Mouse (Mus musculus) intestine, embryonic 16.5 days (tissue): ENCODE measurements at regions not wholly inside any gene's neighbourhood (a gene's known extent, or its start where the extent isn't known, plus 50 kb on each side); places are given as distances from the start of the nearest gene placed in this dataset.

ENCODE experiments used
- ATAC-seq: fragments of 200-750 bp; cut with Nextera tagmentation; 2 replicates; pipeline ENCODE4 v1.8.0; 2017; ENCODE audit warnings: moderate TSS enrichment, moderate library complexity
- H3K27ac ChIP-seq: fragments of 300-500 bp; sonication (generic); 2 replicates; pipeline ENCODE4 v1.5.1; 2014; ENCODE audit warnings: mild to moderate bottlenecking, low read length
- H3K27me3 ChIP-seq: fragments of 300-500 bp; sonication (generic); replicated peaks from 2 replicates; pipeline ENCODE4 v1.6.1; 2014; ENCODE audit warnings: low read length, control low read depth, mixed read lengths; ENCODE audit not compliant: control insufficient read depth, insufficient read depth
- H3K36me3 ChIP-seq: fragments of 300-500 bp; sonication (generic); 2 replicates; pipeline ENCODE4 v1.6.1; 2014; ENCODE audit warnings: low read length, control low read depth; ENCODE audit not compliant: control insufficient read depth, insufficient read depth
- H3K4me1 ChIP-seq: fragments of 300-500 bp; sonication (generic); 2 replicates; pipeline ENCODE4 v1.6.1; 2014; ENCODE audit warnings: low read length, control low read depth, mixed read lengths; ENCODE audit not compliant: control insufficient read depth, insufficient read depth
- H3K4me2 ChIP-seq: fragments of 300-500 bp; sonication (generic); 2 replicates; pipeline ENCODE4 v1.6.1; 2014; ENCODE audit warnings: low read depth, low read length, control low read depth
- H3K4me3 ChIP-seq: fragments of 300-500 bp; sonication (generic); 2 replicates; pipeline ENCODE4 v1.5.1; 2014; ENCODE audit warnings: mild to moderate bottlenecking, low read length
- H3K9ac ChIP-seq: fragments of 300-500 bp; sonication (generic); 2 replicates; pipeline ENCODE4 v1.6.1; 2014; ENCODE audit warnings: low read depth, low read length
- H3K9me3 ChIP-seq: fragments of 300-500 bp; sonication (generic); 2 replicates; pipeline ENCODE4 v1.6.1; 2016; ENCODE audit warnings: low read length, control low read depth; ENCODE audit not compliant: control insufficient read depth
- WGBS: fragments of 180-500 bp; shearing (Covaris S2); extraction: QIAGEN DNeasy Blood & Tissue Kit; methylation state at CpG from one replicate; pipeline ENCODE4 v1.1.7; 2014; 5-methylcytosine and 5-hydroxymethylcytosine counted together

GRCm38 (mm10) chr13:71334925-71335324 lies 493.3 kb upstream of the Adamts16 start:
- Histone ChIP-seq H3K36me3 (no peaks in the 10 kb centered on the region), H3K9me3 (no peaks in the 10 kb centered on the region), H3K4me2 (no peak overlapping the region), H3K27me3 (no peaks in the 10 kb centered on the region), H3K4me3 (no peak overlapping the region), H3K27ac (no peak overlapping the region), H3K4me1 (no peaks in the 10 kb centered on the region), H3K9ac (no peak overlapping the region)
- ATAC-seq, result no peak
- WGBS, result 83% methylated on average over 4 of the region's 4 CpGs

- no peak for ATAC-seq
- Histone ChIP-seq H3K36me3 (no peaks in the 10 kb centered on the region), H3K9me3 (no peaks in the 10 kb centered on the region), H3K4me2 (no peak overlapping the region), H3K27ac (no peak overlapping the region), H3K4me1 (no peaks in the 10 kb centered on the region), H3K9ac (no peak overlapping the region), H3K27me3 (no peaks in the 10 kb centered on the region), H3K4me3 (no peak overlapping the region)
- 77% methylated on average over 4 of the region's 4 CpGs for WGBS
These were observed 491.5 kb upstream of the Adamts16 start for GRCm38 (mm10) chr13:71333146-71333545.

DNA sequence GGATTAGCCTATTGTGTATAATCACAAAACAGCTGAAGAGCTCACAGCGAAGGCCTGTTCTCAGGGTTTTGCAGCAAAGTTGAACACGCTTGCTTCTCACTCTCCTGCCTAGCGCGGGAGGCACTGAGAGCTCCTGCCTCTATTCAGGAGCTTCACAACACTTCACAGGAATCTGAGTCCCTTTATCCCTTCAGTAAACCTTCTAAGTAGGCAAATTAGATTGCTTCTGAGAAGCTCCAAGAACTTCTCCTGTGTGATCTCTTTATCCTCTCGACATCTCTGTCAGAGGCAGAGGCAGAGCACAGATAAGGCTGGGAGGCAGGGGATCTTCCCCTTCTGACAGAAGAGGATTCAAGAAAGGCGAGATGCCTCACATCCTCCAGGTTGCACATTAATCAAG lies 488.7 kb upstream of the Adamts16 start:
- H3K4me2 ChIP-seq, result no peak overlapping the region
- H3K27ac ChIP-seq, result no peak overlapping the region
- H3K36me3 ChIP-seq, result no peaks in the 10 kb centered on the region
- H3K4me1 ChIP-seq, result no peaks in the 10 kb centered on the region
- no peaks in the 10 kb centered on the region for H3K27me3 ChIP-seq
- ATAC-seq, result no peak
- no peaks in the 10 kb centered on the region for H3K9me3 ChIP-seq
- H3K9ac ChIP-seq, result no peak overlapping the region
- H3K4me3 ChIP-seq, result no peak overlapping the region
- WGBS, result 40% methylated on average over 6 of the region's 6 CpGs

GRCm38 (mm10) chr13:71327802-71328753 lies 486.5 kb upstream of the Adamts16 start:
- no peaks in the 10 kb centered on the region for H3K9me3 ChIP-seq
- H3K27me3 ChIP-seq, result no peaks in the 10 kb centered on the region
- no peak overlapping the region for H3K4me3 ChIP-seq
- no peak for ATAC-seq
- H3K4me1 ChIP-seq, result no peaks in the 10 kb centered on the region
- no peaks in the 10 kb centered on the region for H3K36me3 ChIP-seq
- H3K4me2 ChIP-seq, result no peak overlapping the region
- H3K9ac ChIP-seq, result no peak overlapping the region
- no peak overlapping the region for H3K27ac ChIP-seq
- 75% methylated on average over 4 of the region's 4 CpGs for WGBS

GRCm38 (mm10) chr13:71320489-71320888 lies 478.9 kb upstream of the Adamts16 start:
- H3K27ac ChIP-seq, result no peak overlapping the region
- no peaks in the 10 kb centered on the region for H3K9me3 ChIP-seq
- H3K4me2 ChIP-seq, result no peak overlapping the region
- WGBS, result 91% methylated on average over 3 of the region's 3 CpGs
- no peak overlapping the region for H3K9ac ChIP-seq
- H3K4me3 ChIP-seq, result no peak overlapping the region
- no peaks in the 10 kb centered on the region for H3K27me3 ChIP-seq
- no peak for ATAC-seq
- no peaks in the 10 kb centered on the region for H3K4me1 ChIP-seq
- no peaks in the 10 kb centered on the region for H3K36me3 ChIP-seq

GRCm38 (mm10) chr13:71303956-71304355 lies 462.3 kb upstream of the Adamts16 start:
- ATAC-seq, result no peak
- Histone ChIP-seq H3K4me2 (no peak overlapping the region), H3K27me3 (no peaks in the 10 kb centered on the region), H3K9me3 (no peaks in the 10 kb centered on the region), H3K4me3 (no peak overlapping the region), H3K4me1 (no peaks in the 10 kb centered on the region), H3K27ac (no peak overlapping the region), H3K9ac (no peak overlapping the region), H3K36me3 (no peaks in the 10 kb centered on the region)
- 95% methylated on average over 4 of the region's 4 CpGs for WGBS

DNA sequence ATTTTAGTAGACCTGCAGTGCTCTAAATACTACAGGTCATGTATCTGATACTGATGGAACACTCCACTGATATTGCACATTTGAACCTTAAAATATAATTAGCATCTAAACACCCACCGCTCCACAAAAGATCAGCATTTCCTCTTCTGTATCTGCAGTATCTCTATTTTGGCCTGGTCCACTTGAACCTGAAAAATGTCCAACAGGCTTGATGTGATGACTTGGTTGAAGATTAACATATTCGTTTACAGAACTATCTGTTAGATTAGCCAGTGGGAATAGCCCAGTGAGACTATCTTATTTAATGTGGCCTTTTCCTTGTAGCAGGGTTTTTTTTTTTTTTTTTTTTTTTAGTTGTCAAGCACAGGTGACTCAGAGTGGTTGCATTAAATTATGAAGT lies 434.4 kb upstream of the Adamts16 start:
- no peak for ATAC-seq
- no peak overlapping the region for H3K4me2 ChIP-seq
- H3K9me3 ChIP-seq, result no peaks in the 10 kb centered on the region
- H3K9ac ChIP-seq, result no peak overlapping the region
- no peaks in the 10 kb centered on the region for H3K36me3 ChIP-seq
- H3K27ac ChIP-seq, result no peak overlapping the region
- no peaks in the 10 kb centered on the region for H3K4me1 ChIP-seq
- H3K27me3 ChIP-seq, result no peaks in the 10 kb centered on the region
- 67% methylated on average over 2 of the region's 2 CpGs for WGBS
- H3K4me3 ChIP-seq, result no peak overlapping the region

DNA sequence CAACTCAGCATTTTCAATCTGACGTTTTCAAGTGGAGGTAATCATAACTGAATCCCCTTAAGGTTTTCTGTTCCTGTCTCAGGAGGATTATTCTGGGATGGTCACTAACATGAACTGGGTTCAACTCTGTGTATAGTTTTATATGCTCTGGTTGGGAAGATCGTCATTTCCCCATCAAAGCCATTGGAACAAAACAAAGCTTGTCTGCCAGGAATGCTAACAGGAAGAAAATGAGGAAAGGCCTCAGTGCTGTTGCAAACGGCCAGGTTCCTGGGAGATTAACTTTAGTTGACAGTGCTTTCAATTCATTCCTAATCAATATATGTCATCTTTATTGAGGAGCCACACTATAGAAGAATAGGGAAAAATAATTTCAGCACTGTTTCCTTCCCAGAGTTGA lies 432.5 kb upstream of the Adamts16 start:
- Histone ChIP-seq H3K36me3 (no peaks in the 10 kb centered on the region), H3K27ac (no peak overlapping the region), H3K9ac (no peak overlapping the region), H3K4me1 (no peaks in the 10 kb centered on the region), H3K4me2 (no peak overlapping the region), H3K27me3 (no peaks in the 10 kb centered on the region), H3K4me3 (no peak overlapping the region), H3K9me3 (no peaks in the 10 kb centered on the region)
- ATAC-seq, result no peak
- WGBS, result 59% methylated on average over 3 of the region's 3 CpGs

- Histone ChIP-seq H3K4me3 (no peak overlapping the region), H3K9me3 (no peaks in the 10 kb centered on the region), H3K27me3 (no peaks in the 10 kb centered on the region), H3K4me1 (no peaks in the 10 kb centered on the region), H3K36me3 (no peaks in the 10 kb centered on the region), H3K4me2 (no peak overlapping the region), H3K27ac (no peak overlapping the region), H3K9ac (no peak overlapping the region)
- WGBS, result 78% methylated on average over 5 of the region's 5 CpGs
- ATAC-seq, result peak; percentile 70
These were observed 431.9 kb upstream of the Adamts16 start for GRCm38 (mm10) chr13:71273485-71273884.

GRCm38 (mm10) chr13:71273067-71273466 lies 431.5 kb upstream of the Adamts16 start:
- no peaks in the 10 kb centered on the region for H3K4me1 ChIP-seq
- no peak for ATAC-seq

More at GRCm38 (mm10) chr13:71273067-71273466, 431.5 kb upstream of the Adamts16 start:
- no peak overlapping the region for H3K27ac ChIP-seq
- H3K4me3 ChIP-seq, result no peak overlapping the region
- no peak overlapping the region for H3K4me2 ChIP-seq
- H3K9me3 ChIP-seq, result no peaks in the 10 kb centered on the region
- no peaks in the 10 kb centered on the region for H3K27me3 ChIP-seq
- WGBS, result 63% methylated on average over 1 of the region's 1 CpGs
- no peak overlapping the region for H3K9ac ChIP-seq
- H3K36me3 ChIP-seq, result no peaks in the 10 kb centered on the region
